Mouse (Mus musculus) heart, embryonic 16.5 days (tissue): Measurements from ENCODE around the gene Ikbkg. TPM values are rescaled to one million over a fixed set of nuclear protein-coding genes. Genes with fewer than 3 reads are reported as not detected.
A peak's percentile ranks its signal among the peaks of the same experiment; 100 is the strongest.
"Not testable (repeated sequence)": the region's sequence is repeated elsewhere in the genome, so short reads cannot be mapped to it uniquely, and the experiment has no call there.

Experiments used
- ATAC-seq: fragments of 200-750 bp; cut with Nextera tagmentation; replicated peaks from 2 replicates; pipeline ENCODE4 v1.8.0; 2017; ENCODE audit warnings: moderate number of reproducible peaks; ENCODE audit not compliant: insufficient read depth, low FRiP score; ENCODE audit errors: extremely low read depth
- H3K27ac ChIP-seq: fragments of 300-500 bp; sonication (generic); 2 replicates; pipeline ENCODE4 v1.5.1; 2014; ENCODE audit warnings: mild to moderate bottlenecking, low read length, control low read depth, moderate library complexity
- H3K27me3 ChIP-seq: fragments of 300-500 bp; sonication (generic); 2 replicates; pipeline ENCODE4 v1.6.1; 2014; ENCODE audit warnings: low read length, mixed read lengths; ENCODE audit not compliant: control insufficient read depth, insufficient read depth
- H3K36me3 ChIP-seq: fragments of 300-500 bp; sonication (generic); 2 replicates; pipeline ENCODE4 v1.6.1; 2014; ENCODE audit not compliant: control insufficient read depth, insufficient read depth
- H3K4me1 ChIP-seq: fragments of 300-500 bp; sonication (generic); 2 replicates; pipeline ENCODE4 v1.6.1; 2014; ENCODE audit warnings: low read length, mixed read lengths; ENCODE audit not compliant: control insufficient read depth, insufficient read depth
- H3K4me2 ChIP-seq: fragments of 300-500 bp; sonication (generic); 2 replicates; pipeline ENCODE4 v1.6.1; 2014; ENCODE audit warnings: low read depth, mild to moderate bottlenecking, control low read depth, low read length
- H3K4me3 ChIP-seq: fragments of 300-500 bp; sonication (generic); 2 replicates; pipeline ENCODE4 v1.5.1; 2014; ENCODE audit warnings: mild to moderate bottlenecking, control low read depth, low read length
- H3K9ac ChIP-seq: fragments of 300-500 bp; sonication (generic); 2 replicates; pipeline ENCODE4 v1.6.1; 2014; ENCODE audit warnings: low read length, control low read depth
- H3K9me3 ChIP-seq: fragments of 300-500 bp; sonication (generic); replicated peaks from 2 replicates; pipeline ENCODE4 v1.6.1; 2016; ENCODE audit warnings: low read length; ENCODE audit not compliant: control insufficient read depth
- WGBS: fragments of 180-500 bp; shearing (Covaris S2); extraction: QIAGEN DNeasy Blood & Tissue Kit; methylation state at CpG from one replicate; pipeline ENCODE4 v1.1.7; 2014; 5-methylcytosine and 5-hydroxymethylcytosine counted together
- polyA plus RNA-seq: library from polyadenylated mRNA; unstranded; fragments of >200 nt; fragmentation: Nextera tagmentation; extraction: Ambion mirVana; gene quantifications from 2 replicates; pipeline ENCODE4 v1.2.1, GENCODE M21; 2015

Ikbkg gene
- 21.9 and 23.0 TPM in 2 replicates for polyA plus RNA-seq

- WGBS = 21% methylated on average over 30 of the region's 30 CpGs
- Histone ChIP-seq H3K4me2 (peak within 1 kb of the TSS; percentile 74), H3K27me3 (no peaks in the 10 kb centered on the region), H3K4me3 (peak within 1 kb of the TSS; percentile 66), H3K9ac (peak within 1 kb of the TSS; percentile 83), H3K4me1 (peaks cover 3% of the 10 kb centered on the region; the same call in 1 of the 2 replicates), H3K36me3 (no peaks in the 10 kb centered on the region), H3K9me3 (no peaks in the 10 kb centered on the region), H3K27ac (peak within 1 kb of the TSS; percentile 89)
- ATAC-seq = peak; percentile 100
Observed at GRCm38 (mm10) chrX:74392535-74393443, at the start of gene Ikbkg, which contains the start of gene Fam3a. Ikbkg (plus strand) TSS chrX:74393290. Fam3a (minus strand) TSS chrX:74393272.

- H3K27me3 ChIP-seq = no peaks in the 10 kb centered on the region
- peak overlapping the region; percentile 60 for H3K4me3 ChIP-seq
- H3K9ac ChIP-seq = peak overlapping the region; percentile 74
- no peaks in the 10 kb centered on the region for H3K4me1 ChIP-seq
- no peaks in the 10 kb centered on the region for H3K36me3 ChIP-seq
- WGBS = 17% methylated on average over 13 of the region's 13 CpGs
- peak overlapping the region; percentile 51 for H3K27ac ChIP-seq
- no peaks in the 10 kb centered on the region for H3K9me3 ChIP-seq
- H3K4me2 ChIP-seq = peak overlapping the region; percentile 69
- peak; percentile 14; the same call in 1 of the 2 replicates for ATAC-seq
Observed at GRCm38 (mm10) chrX:74352645-74353466, 40.2 kb upstream of the Ikbkg start.

- no peaks in the 10 kb centered on the region for H3K4me1 ChIP-seq
- peak; percentile 89 for ATAC-seq
- peak within 1 kb of the TSS; percentile 51 for H3K27ac ChIP-seq
- H3K27me3 ChIP-seq = no peaks in the 10 kb centered on the region
- H3K36me3 ChIP-seq = no peaks in the 10 kb centered on the region
- peak within 1 kb of the TSS; percentile 69 for H3K4me2 ChIP-seq
- H3K9me3 ChIP-seq = no peaks in the 10 kb centered on the region
- peak within 1 kb of the TSS; percentile 60 for H3K4me3 ChIP-seq
- 10% methylated on average over 16 of the region's 22 CpGs for WGBS
- H3K9ac ChIP-seq = peak within 1 kb of the TSS; percentile 74
Observed at GRCm38 (mm10) chrX:74353467-74353770, 39.7 kb upstream of the Ikbkg start, which contains the start of gene Lage3. Lage3 (minus strand) TSS chrX:74353618.

- not testable (repeated sequence) for H3K4me2 ChIP-seq, H3K27ac ChIP-seq, H3K4me3 ChIP-seq, H3K9ac ChIP-seq, H3K4me1 ChIP-seq, H3K9me3 ChIP-seq, H3K36me3 ChIP-seq, H3K27me3 ChIP-seq, ATAC-seq
- WGBS = 88% methylated on average over 2 of the region's 3 CpGs
Observed at GRCm38 (mm10) chrX:74357069-74357468, 36.0 kb upstream of the Ikbkg start.

GRCm38 (mm10) chrX:74359171-74359570 is 33.9 kb upstream of the Ikbkg start:
- no peak overlapping the region for H3K4me3 ChIP-seq
- H3K27ac ChIP-seq = no peak overlapping the region
- H3K36me3 ChIP-seq = no peaks in the 10 kb centered on the region
- no peak for ATAC-seq
- no peak overlapping the region for H3K9ac ChIP-seq
- H3K27me3 ChIP-seq = no peaks in the 10 kb centered on the region
- 37% methylated on average over 11 of the region's 11 CpGs for WGBS
- H3K4me1 ChIP-seq = no peaks in the 10 kb centered on the region
- no peaks in the 10 kb centered on the region for H3K9me3 ChIP-seq
- no peak overlapping the region for H3K4me2 ChIP-seq

GRCm38 (mm10) chrX:74367512-74367911 is 25.6 kb upstream of the Ikbkg start:
- Histone ChIP-seq H3K9ac (peak overlapping the region; percentile 84), H3K27me3 (no peaks in the 10 kb centered on the region), H3K4me1 (peaks cover 10% of the 10 kb centered on the region), H3K36me3 (peaks cover 7% of the 10 kb centered on the region; the same call in 1 of the 2 replicates), H3K4me3 (peak overlapping the region; percentile 72), H3K4me2 (peak overlapping the region; percentile 71), H3K27ac (no peak overlapping the region), H3K9me3 (no peaks in the 10 kb centered on the region)
- peak; percentile 7; the same call in 1 of the 2 replicates for ATAC-seq
- WGBS = 43% methylated on average over 10 of the region's 10 CpGs

GRCm38 (mm10) chrX:74368209-74368909 is 24.7 kb upstream of the Ikbkg start:
- Histone ChIP-seq H3K4me2 (peak overlapping the region; percentile 71), H3K27ac (peak overlapping the region; percentile 77), H3K9me3 (no peaks in the 10 kb centered on the region), H3K4me1 (peaks cover 10% of the 10 kb centered on the region), H3K9ac (peak overlapping the region; percentile 84), H3K27me3 (no peaks in the 10 kb centered on the region), H3K36me3 (peaks cover 7% of the 10 kb centered on the region; the same call in 1 of the 2 replicates), H3K4me3 (peak overlapping the region; percentile 72)
- ATAC-seq = peak; percentile 55
- WGBS = 19% methylated on average over 42 of the region's 49 CpGs

- H3K27ac ChIP-seq = no peak within 1 kb of the TSS
- ATAC-seq = peak; percentile 84
Observed at GRCm38 (mm10) chrX:74372888-74373549, 20.1 kb upstream of the Ikbkg start, which contains the start of the genes Ubl4a and Slc10a3. Ubl4a (minus strand) TSS chrX:74373218. Slc10a3 (minus strand) TSS chrX:74373349.

More at GRCm38 (mm10) chrX:74372888-74373549, 20.1 kb upstream of the Ikbkg start, which contains the start of the genes Ubl4a and Slc10a3:
- Histone ChIP-seq H3K27me3 (no peaks in the 10 kb centered on the region), H3K4me1 (0 out of 2 replicates have a peak, but pooled peaks cover 3% of the 10 kb centered on the region), H3K4me3 (peak within 1 kb of the TSS; percentile 63), H3K9ac (peak within 1 kb of the TSS; percentile 68), H3K4me2 (peak within 1 kb of the TSS; percentile 72), H3K9me3 (no peaks in the 10 kb centered on the region), H3K36me3 (peaks cover 3% of the 10 kb centered on the region; the same call in 1 of the 2 replicates)
- WGBS = 16% methylated on average over 32 of the region's 32 CpGs
